Mouse (Mus musculus) olfactory bulb, adult 2 months (tissue): Measurements from ENCODE around the gene Cpxm2.

Experiments used
- CTCF ChIP-seq: fragments of 200-500 bp; IDR thresholded peaks from 2 replicates; pipeline ENCODE4 v1.5.1; 2012; ENCODE audit warnings: low read depth, mild to moderate bottlenecking, low read length, moderate library complexity; ENCODE audit not compliant: insufficient read depth
- POLR2A ChIP-seq: fragments of 200-500 bp; IDR thresholded peaks from 2 replicates; pipeline ENCODE4 v1.6.1; 2012; ENCODE audit warnings: mild to moderate bottlenecking, low read depth, low read length, moderate library complexity; ENCODE audit not compliant: insufficient read depth

DNA sequence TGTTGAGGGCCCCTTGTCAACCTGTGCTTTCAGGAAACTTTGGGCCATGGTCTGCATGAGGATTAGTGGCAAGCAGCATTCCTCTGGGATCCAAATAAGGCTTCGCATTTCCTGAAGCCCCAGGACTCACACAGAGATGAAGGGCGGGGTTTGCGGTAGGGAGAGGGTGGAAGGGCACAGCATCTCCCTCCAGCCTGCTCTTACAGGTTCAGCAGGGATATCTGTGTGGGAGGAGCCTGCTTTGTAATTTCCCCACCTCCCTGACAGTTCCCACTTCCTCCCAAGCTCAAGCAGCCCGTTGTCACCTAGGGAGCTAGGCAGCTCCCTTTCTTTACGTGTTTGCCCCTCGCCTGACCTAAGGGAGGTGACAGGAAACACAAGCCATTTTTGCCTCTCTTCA lies 165.5 kb downstream of the Cpxm2 start:
- no peak for TF ChIP-seq CTCF
- no peak for TF ChIP-seq POLR2A
